Mouse (Mus musculus) gonadal fat pad, adult 2 months (tissue): ENCODE results near the gene H3f3a. TPM values are rescaled to one million over a fixed set of nuclear protein-coding genes. Genes with fewer than 3 reads are reported as not detected.

Source experiments
- DNase-seq: peaks from one replicate; pipeline ENCODE4 v3.0.0-alpha.2; 2012; ENCODE audit warnings: low read depth
- polyA plus RNA-seq: library from polyadenylated mRNA; depleted of rRNA; stranded (reverse); fragments of >200 nt; gene quantifications from 2 replicates; pipeline ENCODE4 v1.2.3, GENCODE M21; 2012

H3f3a gene
- polyA plus RNA-seq, 1 experiment: 399 TPM

- no peak for DNase-seq
Measured at GRCm38 (mm10) chr1:180782906-180783579, 30.7 kb downstream of the H3f3a start.

- DNase-seq: no peak
Measured at GRCm38 (mm10) chr1:180781250-180781649, 32.5 kb downstream of the H3f3a start.

DNA sequence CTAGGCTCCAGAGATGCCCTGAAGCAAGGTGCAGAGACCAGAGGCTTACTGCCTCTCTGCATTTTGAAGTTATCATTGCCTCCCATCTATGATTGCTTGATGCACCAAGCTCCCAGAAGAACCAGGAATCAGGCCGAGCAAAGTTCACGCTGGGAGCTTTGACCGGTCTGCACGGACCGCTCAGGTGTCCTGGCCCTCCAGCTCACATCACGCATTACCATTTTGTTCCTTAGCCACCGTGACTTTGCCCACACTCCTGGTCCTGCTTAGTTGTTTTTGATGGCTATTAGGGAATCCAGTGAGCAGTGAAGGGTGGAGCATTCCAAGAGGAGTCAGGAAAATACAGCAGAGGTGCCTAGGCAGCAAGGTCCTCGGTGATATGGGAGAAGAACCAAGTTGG lies 33.5 kb downstream of the H3f3a start:
- DNase-seq: no peak

DNA sequence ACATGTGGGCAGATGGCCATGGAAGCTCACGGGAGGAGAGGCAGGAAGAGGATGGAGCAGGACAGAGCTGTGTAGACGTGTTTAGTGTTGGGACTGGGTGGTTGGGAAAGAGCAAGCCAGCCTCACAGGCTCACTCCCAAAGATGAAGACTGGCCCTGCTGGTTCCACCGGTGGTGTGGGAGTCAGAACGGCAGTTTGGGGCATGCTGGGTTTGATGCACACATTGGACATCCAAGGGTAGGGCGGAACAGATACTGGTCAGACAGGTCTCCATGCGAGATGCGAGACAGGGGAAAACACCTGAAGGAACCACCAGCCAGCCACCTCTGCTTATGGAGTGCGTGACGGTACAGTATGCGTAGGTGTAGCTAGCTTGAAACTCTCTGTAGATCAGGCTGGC lies 34.8 kb downstream of the H3f3a start:
- peak; percentile 94 for DNase-seq

- DNase-seq: no peak
Measured at GRCm38 (mm10) chr1:180778403-180778754, 35.4 kb downstream of the H3f3a start.

- DNase-seq: no peak
Measured at GRCm38 (mm10) chr1:180777660-180778402, 35.9 kb downstream of the H3f3a start.

DNA sequence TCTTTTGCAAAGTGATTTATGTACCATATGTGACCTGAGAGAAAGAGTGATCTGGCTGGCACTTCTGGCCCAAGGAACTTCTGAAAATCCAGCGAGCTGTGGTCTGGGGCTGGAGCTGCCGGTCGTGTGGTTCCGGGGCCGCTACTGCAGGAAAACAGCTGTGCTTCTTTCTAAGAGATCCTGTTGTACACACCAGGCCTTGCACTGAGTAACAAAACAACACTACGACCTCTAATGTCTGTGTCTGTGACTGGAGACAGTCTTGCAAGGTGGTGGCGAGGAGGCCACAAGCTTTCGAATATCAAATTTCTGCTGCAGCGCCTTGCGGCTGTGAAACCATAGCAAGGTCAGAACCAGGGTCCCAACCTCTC lies 36.5 kb downstream of the H3f3a start:
- DNase-seq: no peak

GRCm38 (mm10) chr1:180776494-180776893 lies 37.2 kb downstream of the H3f3a start:
- DNase-seq: no peak

DNA sequence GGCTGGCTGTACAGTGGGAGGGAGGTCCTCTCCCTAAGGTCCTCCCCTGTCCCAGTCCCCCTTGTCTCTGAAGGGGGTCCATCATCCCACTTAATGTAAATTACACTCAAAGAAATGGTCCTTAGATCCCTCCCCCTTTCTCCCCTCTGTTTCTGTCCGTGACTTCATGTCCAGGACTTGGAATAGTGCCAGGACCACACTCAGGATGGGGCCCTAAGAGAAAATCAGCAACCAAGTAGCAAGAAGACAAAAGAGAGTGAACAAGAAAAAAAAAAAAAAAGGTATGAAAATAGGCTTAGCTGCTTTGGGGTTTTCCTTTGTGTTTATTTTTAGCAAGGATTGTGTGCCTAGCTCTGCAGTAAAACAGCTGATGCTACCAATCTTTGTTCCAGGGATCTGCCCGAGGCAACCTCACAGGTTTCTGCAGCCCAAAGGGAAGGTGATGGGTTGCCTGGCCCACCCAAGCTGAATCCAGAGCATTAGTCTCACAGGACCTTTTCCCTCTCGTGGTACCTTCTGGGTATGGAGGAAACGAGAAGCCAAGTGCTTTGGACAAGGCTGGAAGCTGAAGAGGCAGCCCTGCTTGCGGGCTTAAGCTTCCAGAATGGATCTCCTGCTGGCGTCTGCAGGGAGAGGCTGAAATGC lies 37.8 kb downstream of the H3f3a start:
- no peak for DNase-seq

GRCm38 (mm10) chr1:180775317-180775716 lies 38.4 kb downstream of the H3f3a start:
- no peak for DNase-seq

- DNase-seq: no peak
Measured at GRCm38 (mm10) chr1:180774664-180775063, 39.1 kb downstream of the H3f3a start.

DNA sequence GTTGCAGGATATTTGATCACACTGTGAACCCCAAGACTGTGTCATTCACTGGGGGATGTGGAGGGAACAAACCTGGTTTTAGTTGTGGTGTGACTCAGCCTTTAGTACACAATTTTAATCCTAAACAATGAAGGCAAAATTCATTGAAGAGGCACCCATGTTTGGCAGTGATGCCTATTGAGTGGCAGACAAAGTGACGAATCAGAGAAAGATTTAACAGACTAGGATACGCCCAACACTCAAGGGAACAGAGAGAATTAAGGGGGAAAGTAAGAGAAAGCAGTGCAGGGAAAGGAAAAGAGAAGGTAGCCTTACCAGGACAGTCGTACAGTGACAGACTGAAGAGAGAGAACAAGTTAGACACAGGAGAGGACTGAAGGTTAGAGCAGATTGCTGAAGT lies 41.5 kb downstream of the H3f3a start:
- DNase-seq: no peak

- DNase-seq: no peak
Measured at GRCm38 (mm10) chr1:180771722-180772121, 42.0 kb downstream of the H3f3a start.

- DNase-seq: no peak
Measured at GRCm38 (mm10) chr1:180771306-180771705, 42.4 kb downstream of the H3f3a start.

DNA sequence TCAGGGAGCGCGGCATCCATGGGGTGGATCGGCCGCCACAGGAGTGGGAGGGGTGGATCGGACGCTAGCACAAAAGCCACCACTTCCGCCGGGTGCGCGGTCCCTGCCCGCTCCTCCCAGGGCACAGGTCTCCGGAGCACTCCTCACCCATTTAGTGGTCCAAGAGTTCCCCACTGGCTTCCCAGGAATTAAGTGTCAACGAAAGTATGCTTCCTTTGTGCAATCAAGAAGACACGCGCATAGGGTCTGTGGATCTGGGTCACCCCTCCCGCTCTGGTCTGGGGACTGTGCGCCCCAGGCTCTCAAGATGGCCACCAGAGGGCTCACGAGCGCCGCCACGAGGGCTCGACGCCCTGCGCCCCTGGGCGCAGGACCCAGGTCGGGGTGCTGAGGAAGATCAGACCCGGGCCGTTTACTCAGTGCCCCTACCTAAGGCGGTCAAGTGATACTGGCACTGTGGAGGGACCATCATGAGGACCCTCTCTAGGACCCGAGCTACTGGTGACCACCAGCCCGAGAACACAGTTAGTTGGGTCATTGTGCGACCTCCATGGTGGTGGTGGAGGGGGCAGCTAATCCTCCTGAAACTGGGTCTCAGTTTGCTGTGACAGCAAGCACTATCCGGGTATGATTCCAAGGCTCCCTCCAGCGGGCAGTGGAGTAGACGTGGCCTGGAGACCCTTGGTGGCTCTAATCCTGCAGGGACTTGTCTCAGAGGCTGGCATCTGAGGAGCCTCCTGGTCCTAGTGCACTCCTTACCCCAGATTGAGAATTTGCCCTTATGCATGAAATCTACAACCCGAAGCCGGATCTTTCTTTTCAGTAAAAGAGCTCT lies 45.2 kb downstream of the H3f3a start:
- no peak for DNase-seq

DNA sequence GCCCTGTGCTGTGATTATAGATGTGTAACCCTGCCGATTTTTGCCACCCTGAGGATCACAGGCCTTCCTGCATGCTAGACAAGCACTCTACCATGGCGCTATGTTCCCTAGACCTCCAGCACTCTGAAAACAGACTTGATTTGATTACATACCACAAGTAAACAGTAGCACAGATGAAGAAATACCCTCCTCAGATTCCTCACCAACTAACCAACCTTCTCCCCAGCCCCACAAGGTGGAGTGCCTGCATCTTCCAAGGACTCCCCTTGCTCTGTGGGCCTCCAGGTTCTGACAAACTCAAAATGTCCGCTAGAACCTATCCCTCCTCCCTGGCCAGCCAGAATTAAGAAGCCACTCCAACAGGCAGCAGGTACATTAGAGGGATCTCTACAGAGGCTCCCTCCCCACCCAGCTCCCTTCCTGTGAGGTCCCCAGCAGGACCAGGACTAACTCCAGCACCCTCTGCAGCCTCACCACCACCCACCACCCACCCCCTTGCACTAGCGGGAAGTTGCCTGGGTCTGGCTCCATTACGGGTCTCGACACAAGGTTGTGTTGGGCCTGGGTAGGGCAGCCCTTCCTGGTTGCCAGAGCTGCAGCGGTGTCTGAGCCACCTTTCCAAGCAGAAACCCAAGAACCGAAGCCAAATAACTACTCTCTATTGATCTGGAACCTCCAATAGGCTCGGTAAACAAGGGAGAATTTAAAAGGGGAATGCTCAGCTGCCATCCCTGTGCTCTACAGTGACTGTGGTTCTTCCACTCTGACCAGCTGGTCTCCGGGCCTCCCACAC lies 46.0 kb downstream of the H3f3a start:
- DNase-seq: no peak

- no peak for DNase-seq
Measured at GRCm38 (mm10) chr1:180766557-180766956, 47.2 kb downstream of the H3f3a start.

DNA sequence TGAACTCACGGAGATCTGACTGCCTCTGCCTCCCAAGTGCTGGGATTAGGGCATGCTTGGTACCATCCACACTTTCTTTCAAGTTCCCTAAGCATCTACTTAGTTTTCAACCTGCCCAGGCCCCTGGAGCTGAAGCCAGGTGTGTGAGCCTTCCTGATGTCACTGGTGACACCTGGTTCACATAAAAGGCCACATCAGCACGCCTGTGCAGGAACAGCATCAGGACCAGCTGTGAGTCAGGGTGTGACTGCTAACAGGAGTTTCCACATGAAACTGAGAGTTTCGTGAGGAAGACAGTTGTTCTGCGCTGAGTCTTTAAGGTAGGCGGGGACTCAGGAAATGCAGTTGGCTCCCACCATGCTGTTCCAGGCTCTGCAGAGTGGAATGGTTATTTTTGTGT lies 48.4 kb downstream of the H3f3a start:
- no peak for DNase-seq

DNA sequence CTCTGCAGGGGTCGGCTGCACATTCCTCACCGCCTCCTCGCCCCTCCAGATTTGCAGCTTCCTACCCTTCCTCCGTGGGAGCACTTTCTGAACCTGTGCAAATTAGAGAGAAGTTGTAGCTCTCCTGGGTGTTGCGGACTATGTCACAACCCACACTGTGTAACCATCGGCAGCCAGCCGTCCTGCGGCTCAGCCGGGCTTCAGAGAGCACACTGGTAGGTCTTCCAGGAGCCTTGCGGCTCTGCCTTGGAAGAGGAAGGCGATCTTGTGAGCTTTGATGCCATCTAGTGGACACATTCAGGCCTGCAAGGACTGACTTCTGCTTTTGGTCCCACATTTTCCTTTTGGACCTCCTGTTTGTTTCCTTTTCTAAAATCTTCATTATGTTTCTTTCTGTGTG lies 49.9 kb downstream of the H3f3a start:
- DNase-seq: no peak

DNA sequence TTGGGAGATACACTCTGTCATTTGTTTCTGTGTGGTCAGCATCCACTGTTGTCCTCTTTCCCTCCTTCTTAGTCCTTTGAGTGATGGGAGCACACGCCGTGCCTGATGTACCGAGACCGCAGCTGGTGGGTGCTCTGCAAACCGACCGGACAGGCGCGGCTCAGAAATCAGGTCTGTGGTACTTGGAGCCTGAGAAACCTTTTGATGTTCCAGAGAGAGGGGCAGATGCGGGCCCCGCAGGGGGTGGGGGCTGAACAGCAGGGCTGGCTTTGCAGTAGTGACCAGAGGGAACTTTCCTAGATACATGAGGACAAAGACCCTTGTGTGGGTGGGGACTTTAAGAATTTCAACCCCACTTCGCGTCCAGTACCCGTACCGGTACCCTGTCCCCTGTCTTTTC lies 50.4 kb downstream of the H3f3a start:
- no peak for DNase-seq

GRCm38 (mm10) chr1:180762679-180763078 lies 51.1 kb downstream of the H3f3a start:
- DNase-seq: no peak
